Mouse (Mus musculus): ENCODE measurements at regions not wholly inside any gene's neighbourhood (a gene's known extent, or its start where the extent isn't known, plus 50 kb on each side); places are given as distances from the start of the nearest gene placed in this dataset.

DNA sequence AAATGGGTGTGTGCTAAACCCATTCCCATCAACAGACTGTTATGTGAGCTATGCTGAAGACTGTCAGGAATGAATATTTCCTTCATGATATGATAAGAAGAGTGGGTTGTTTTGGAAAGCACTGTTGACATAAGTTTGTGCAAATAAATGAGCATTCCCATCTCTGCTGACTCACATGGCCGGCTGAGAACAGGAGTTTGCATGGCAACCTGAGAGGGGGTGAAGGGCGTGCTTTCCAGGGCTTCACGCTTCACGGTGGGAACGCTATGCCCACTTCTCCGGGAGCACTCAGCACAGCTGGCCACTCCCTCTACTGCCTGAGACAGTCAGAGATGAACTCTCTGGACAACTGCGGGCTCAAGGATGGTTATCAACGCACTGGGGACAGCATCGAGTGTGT is 348.9 kb upstream of the Slc24a5 start:
- TF ChIP-seq CTCF (IDR thresholded peaks at IDR 0.05; ENCODE audit: borderline replicate concordance, control insufficient read depth, extremely low read depth, insufficient read depth, low read length, poor library complexity), result no peak
- no peak for TF ChIP-seq POLR2A (IDR thresholded peaks at IDR 0.05; ENCODE audit: control insufficient read depth, extremely low read depth, insufficient read depth, low read length, poor library complexity)
